Mouse (Mus musculus): ENCODE measurements around the gene Lat.

Lat gene

GRCm38 (mm10) chr7:126367636-126368035 is 1.7 kb downstream of the Lat start:
- no peak for DNase-seq (ENCODE audit: low read depth, low spot score)

- DNase-seq (ENCODE audit: low read depth, low spot score) = no peak
Observed at GRCm38 (mm10) chr7:126363038-126363437, 6.3 kb downstream of the Lat start.

- no peak for DNase-seq (ENCODE audit: low read depth, low spot score)
Observed at GRCm38 (mm10) chr7:126359049-126359448, 10.3 kb downstream of the Lat start.

- DNase-seq (ENCODE audit: low read depth, low spot score) = no peak
Observed at GRCm38 (mm10) chr7:126358413-126358812, 11.0 kb downstream of the Lat start.

GRCm38 (mm10) chr7:126357838-126358237 is 11.5 kb downstream of the Lat start:
- DNase-seq (ENCODE audit: low read depth, low spot score) = no peak

- peak; percentile 31 for DNase-seq (ENCODE audit: low read depth, low spot score)
Observed at GRCm38 (mm10) chr7:126356793-126357591, 12.4 kb downstream of the Lat start.

GRCm38 (mm10) chr7:126355847-126356597 is 13.3 kb downstream of the Lat start:
- no peak for DNase-seq (ENCODE audit: low read depth, low spot score)

- no peak for DNase-seq (ENCODE audit: low read depth, low spot score)
Observed at GRCm38 (mm10) chr7:126354738-126355614, 14.4 kb downstream of the Lat start.

GRCm38 (mm10) chr7:126353994-126354365 is 15.4 kb downstream of the Lat start:
- no peak for DNase-seq (ENCODE audit: low read depth, low spot score)

GRCm38 (mm10) chr7:126353251-126353993 is 15.9 kb downstream of the Lat start:
- no peak for DNase-seq (ENCODE audit: low read depth, low spot score)

GRCm38 (mm10) chr7:126351419-126351951 is 17.9 kb downstream of the Lat start:
- no peak for DNase-seq (ENCODE audit: low read depth, low spot score)

- no peak for DNase-seq (ENCODE audit: low read depth, low spot score)
Observed at GRCm38 (mm10) chr7:126350748-126351418, 18.5 kb downstream of the Lat start.

GRCm38 (mm10) chr7:126348293-126348692 is 21.1 kb downstream of the Lat start:
- DNase-seq (ENCODE audit: low read depth, low spot score) = no peak

GRCm38 (mm10) chr7:126347098-126347497 is 22.3 kb downstream of the Lat start:
- no peak for DNase-seq (ENCODE audit: low read depth, low spot score)

GRCm38 (mm10) chr7:126345969-126346368 is 23.4 kb downstream of the Lat start:
- no peak for DNase-seq (ENCODE audit: low read depth, low spot score)

GRCm38 (mm10) chr7:126345557-126345956 is 23.8 kb downstream of the Lat start:
- no peak for DNase-seq (ENCODE audit: low read depth, low spot score)

GRCm38 (mm10) chr7:126340896-126341295 is 28.5 kb downstream of the Lat start:
- DNase-seq (ENCODE audit: low read depth, low spot score) = no peak

- DNase-seq (ENCODE audit: low read depth, low spot score) = no peak
Observed at GRCm38 (mm10) chr7:126340206-126340618, 29.2 kb downstream of the Lat start.

- DNase-seq (ENCODE audit: low read depth, low spot score) = no peak
Observed at GRCm38 (mm10) chr7:126339521-126339971, 29.8 kb downstream of the Lat start.

GRCm38 (mm10) chr7:126338906-126339305 is 30.5 kb downstream of the Lat start:
- DNase-seq (ENCODE audit: low read depth, low spot score) = no peak
